Mouse (Mus musculus) T-cell, adult 66 days (primary cell): Measurements from ENCODE around the gene Znrd1. TPM values are rescaled to one million over a fixed set of nuclear protein-coding genes. Genes with fewer than 3 reads are reported as not detected.

Experiments
- total RNA-seq, 2 experiments: library from RNA; stranded (reverse); gene quantifications; 3 replicates in 1 of 2; 4 replicates in 1 of 2; pipeline ENCODE4 v1.2.4; 2023

Gene Znrd1
- 10 to 100 TPM; 54.5 to 64.0 TPM for total RNA-seq

DNA sequence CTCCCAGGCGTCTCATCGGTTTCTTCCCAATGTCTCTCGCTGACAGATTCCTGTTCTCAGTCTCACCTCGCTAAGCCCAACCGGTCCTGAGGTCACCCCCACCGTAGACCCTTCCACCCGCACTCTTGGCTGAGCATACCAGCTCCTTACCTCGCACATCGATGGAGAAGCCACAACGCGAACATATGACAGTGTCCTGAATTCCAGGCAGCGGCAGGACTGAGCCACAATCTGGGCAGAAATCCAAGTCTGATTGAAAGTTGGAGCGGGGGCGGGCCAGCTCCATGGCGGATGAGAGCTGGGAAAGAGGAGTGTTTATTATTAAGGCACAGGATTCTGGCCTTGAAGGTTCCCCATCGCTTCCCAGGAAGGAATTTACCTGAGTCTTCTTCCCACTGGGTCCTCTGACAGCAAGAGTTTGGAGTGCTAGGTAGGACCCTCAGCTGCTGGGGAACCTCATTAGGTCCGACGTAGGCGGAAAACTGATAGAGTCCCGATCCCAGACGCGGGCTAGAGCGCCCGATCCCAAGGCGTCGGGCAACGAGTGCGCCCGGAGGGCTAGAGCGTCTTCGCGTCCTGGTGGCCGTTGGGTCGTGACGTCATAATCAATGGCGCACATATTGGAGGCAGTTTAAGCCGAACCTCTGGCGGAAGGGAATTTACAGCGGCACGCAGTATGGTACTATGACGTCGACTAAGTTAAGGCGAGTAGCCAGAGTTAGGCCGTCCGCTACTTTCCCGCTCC is at the start of gene Znrd1, which contains the start of gene Znrd1as:
Gene Znrd1, minus strand, starts transcription at position 561 of the 745 bp plus-strand sequence.
Gene Znrd1as, plus strand, starts transcription at position 594 of the 745 bp plus-strand sequence.

DNA sequence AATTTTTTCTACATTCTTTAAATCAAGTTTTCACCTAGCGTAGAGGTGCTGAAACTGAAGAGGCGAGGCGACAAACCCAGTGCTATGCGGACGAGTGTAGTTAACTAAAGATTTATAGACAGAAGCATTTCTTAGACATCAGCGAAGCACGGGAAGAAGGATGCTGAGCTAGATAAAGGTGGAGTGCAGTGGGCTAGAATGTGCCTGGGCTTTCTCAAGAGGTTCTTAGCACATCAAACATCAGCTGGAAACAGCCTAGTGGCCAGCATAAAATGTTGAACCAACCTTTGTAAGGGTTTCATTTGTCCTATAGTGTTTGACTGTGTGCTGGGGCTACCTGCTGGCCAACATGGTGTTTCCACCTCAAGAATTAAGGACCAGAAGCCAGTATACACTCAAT is 42.5 kb upstream of the Znrd1 start, which contains the start of gene Zfp57:
Gene Zfp57, plus strand, starts transcription at position 301 of the 400 bp plus-strand sequence.

DNA sequence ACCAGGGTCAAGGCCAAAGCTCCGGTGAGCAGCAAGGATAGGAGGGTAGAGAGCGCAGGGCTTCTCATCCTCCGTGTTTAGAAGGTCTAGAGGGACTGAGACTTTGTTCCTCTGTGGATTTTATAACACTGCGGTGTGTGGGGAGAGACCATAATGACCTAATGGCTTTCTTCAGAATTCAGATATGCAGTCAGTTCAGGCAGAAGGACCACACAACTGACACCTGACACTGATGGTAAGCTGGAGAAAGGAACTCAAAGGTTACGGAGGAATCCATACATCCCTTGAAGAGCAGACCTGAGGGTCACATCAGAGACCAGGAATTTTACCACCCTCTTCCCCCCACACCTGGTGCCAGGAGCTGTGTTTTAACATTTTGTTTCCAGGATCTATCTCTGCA is 31.1 kb upstream of the Znrd1 start, which contains the start of gene H2-M5:
Gene H2-M5, minus strand, starts transcription at position 101 of the 400 bp plus-strand sequence.

DNA sequence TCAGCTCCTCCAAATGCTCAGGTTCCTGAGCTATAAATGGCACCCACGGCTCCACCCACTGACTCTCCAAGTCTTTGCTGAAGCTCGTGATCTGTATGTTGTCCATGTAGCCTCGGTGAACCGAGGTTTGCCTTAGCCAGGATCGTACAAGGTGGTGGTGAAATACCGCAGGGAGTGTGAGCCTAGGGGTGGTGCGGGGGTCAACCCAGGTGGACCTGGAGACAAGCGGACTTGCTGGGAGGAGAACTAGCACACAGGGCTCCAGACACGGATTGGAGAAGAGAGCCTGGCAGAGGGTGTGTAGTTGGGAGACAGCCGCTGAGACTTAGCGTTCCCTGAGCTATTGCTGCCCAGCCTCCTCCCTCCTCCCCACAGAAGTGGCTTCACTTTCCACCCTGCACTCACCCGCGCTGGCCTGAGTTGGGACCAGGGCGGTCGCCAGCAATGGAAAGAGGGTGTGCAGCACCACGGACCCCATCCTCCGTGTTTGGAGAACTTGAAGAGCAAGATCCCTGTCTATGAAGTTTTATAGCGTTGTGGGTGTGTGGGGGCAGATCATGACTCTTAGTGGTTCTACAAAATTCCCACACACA is 23.0 kb upstream of the Znrd1 start, which contains the start of gene 2410137M14Rik:
Gene 2410137M14Rik, minus strand, starts transcription at position 17 of the 593 bp plus-strand sequence.

DNA sequence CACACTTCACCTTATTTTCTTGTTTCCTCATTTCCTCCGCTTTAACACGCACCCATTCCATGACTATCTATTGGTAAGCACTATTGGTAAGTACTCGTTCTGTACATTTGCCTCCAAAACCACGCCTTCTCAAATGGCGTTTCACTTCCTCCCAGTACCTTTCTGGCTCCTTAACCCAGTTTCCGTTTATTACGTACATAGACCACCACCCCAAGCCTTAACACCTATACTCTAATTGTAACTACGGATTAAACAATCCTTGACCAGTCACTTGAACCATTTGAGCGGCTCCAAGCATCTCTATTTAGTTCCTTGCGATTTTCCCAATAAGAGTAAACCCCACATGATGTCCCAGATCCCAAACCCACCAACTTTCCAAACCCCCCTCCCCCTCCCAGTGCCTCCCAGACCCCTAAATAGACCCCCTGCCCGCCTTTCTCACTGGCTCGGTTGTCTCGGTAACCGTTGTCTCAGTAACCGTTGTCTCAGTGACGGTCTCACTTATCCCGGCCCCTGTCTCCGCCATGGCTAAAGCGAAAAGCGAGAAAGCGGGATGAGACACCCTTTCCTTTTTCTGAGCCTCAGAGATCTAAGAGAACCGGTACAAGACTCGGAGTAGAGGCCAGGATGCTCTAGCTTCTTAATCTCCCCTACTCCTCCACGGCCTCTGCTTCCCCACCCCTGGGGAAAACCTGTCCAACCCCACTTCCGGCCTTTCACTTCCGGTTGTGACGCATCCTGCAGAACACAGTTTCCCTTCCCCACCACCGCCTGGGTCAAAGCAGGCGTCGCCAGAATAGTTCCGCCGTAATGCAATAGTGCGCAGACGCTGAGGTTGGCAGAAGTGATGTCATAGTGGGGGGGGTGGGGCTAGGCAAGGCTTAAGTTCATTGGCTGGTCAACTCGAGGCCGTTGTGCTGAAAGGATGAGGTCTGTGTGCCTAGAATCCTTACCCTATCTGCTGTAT is 7.1 kb downstream of the Znrd1 start, which contains the start of gene Ppp1r11:
Gene Ppp1r11, minus strand, starts transcription at position 761 of the 967 bp plus-strand sequence.

DNA sequence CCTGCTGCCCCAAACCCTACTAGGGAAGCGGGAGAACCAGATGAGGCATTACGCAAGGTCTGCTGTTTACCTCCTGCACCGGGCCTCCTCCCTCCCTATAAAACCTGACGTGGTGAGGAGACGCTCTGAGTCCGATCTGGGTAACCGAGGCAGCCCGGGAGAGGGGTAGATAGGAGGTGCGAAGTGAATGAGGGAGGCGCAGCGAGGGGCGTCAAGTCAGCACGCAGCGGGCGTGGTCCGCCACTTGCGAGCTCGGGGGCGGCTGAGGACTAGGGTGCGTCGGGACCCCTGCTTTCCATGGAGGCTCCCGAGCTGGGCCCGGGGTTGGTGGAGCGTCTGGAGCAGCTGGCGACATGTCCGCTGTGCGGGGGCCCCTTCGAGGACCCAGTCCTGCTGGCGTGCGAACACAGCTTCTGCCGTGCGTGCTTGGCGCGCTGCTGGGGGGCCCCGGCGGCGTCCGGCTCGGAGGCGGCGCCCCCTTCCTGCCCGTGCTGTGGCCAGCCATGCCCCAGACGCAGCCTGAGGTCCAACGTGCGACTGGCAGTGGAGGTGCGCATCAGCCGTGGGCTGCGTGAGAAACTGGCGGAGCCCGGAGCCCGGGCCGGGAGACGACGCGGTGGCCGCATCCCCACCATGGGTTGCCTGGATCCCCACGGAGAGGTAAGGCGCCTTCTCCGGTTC is 15.4 kb downstream of the Znrd1 start, which contains the start of gene Rnf39:
Gene Rnf39, plus strand, starts transcription at position 128 of the 681 bp plus-strand sequence.

Other genes starting within 250 kb of the Znrd1 start
- gene H2-M10.5, start 185.6 kb downstream of the Znrd1 start, total RNA-seq: not detected
- gene H2-M10.6, start 146.4 kb downstream of the Znrd1 start, total RNA-seq: not detected
- gene Trim26, start 121.4 kb downstream of the Znrd1 start, total RNA-seq: 100 to 1,000 TPM; 117 to 139 TPM
- not detected for gene Trim15, start 91.3 kb downstream of the Znrd1 start, total RNA-seq
- under 1 TPM; 0.32 to 0.33 TPM for gene Trim10, start 89.0 kb downstream of the Znrd1 start, total RNA-seq
- gene Trim40, start 68.4 kb downstream of the Znrd1 start, total RNA-seq: not detected
- not detected for gene Trim31, start 60.4 kb downstream of the Znrd1 start, total RNA-seq
- gene Rnf39, start 15.6 kb downstream of the Znrd1 start, total RNA-seq: 1 to 10 TPM in 1 of 2 experiments, under 1 TPM in 1; 0.77 to 1.2 TPM
- gene Ppp1r11, start 6.8 kb downstream of the Znrd1 start, total RNA-seq: 10 to 100 TPM; 71.0 to 72.5 TPM
- 1 to 10 TPM; 2.3 to 3.3 TPM for gene Znrd1as, start within 50 bp of the Znrd1 start, total RNA-seq
- not detected for gene 2410137M14Rik, start 22.7 kb upstream of the Znrd1 start, total RNA-seq
- gene H2-M5, start 31.0 kb upstream of the Znrd1 start, total RNA-seq: not detected
- gene Zfp57, start 42.6 kb upstream of the Znrd1 start, total RNA-seq: not detected
- gene Mog, start 64.8 kb upstream of the Znrd1 start, total RNA-seq: not detected
- 100 to 1,000 TPM; 136 to 147 TPM for gene Gabbr1, start 87.4 kb upstream of the Znrd1 start, total RNA-seq
- not detected for gene Olfr90, start 129.9 kb upstream of the Znrd1 start, total RNA-seq
- not detected for gene Olfr91, start 139.7 kb upstream of the Znrd1 start, total RNA-seq
- not detected for gene Olfr92, start 161.5 kb upstream of the Znrd1 start, total RNA-seq
- gene Olfr93, start 202.9 kb upstream of the Znrd1 start, total RNA-seq: not detected
- gene Ubd, start 235.3 kb upstream of the Znrd1 start, total RNA-seq: under 1 TPM; 0.61 to 0.65 TPM
- not detected for gene Olfr94, start 242.4 kb upstream of the Znrd1 start, total RNA-seq